In the genomic region with DNA sequence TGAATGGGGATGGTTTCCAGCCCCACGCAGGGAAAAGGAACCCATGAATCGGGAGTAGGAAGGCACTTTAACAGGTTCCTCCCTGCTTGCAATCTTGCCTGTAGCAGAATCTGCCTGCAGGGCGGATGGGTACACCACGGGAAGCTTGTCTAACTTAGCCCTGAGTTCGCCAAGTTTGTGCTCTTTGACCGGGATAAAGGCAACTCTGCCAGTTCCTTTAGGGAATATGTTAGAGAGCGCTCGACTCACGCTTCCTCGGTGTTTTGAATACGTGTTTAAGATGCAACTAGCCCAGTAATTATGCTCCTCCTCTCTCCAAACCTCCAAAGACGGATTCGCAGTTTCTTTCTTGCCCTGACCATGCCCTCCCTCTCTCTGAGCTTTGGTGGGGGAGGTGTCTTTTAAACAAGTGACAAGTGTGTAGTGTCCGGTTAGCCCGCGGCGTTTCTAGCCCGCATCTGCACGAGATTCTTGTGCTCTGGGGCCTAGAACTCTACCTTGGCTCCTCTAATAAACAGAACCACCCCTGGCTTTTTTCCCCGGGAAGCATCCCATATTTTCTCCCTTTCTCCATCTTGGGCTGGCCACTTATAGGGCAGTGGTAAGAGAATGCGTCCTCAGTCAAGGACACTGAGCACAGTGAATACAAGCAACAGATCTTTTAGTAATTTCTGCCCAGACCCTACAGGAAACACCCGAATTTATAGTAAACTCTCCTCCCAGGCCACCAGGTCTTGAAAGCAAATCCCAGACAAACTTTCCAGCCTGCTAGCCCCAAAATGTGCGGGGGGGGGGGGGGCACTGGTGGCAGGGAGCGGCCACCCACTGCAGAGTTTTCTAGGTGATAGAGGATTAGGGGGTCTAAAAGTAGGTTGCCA, we compare ENCODE assay signal across 11 mouse cellular contexts. TPM values are rescaled to one million over a fixed set of nuclear protein-coding genes. Genes with fewer than 3 reads are reported as not detected.
DNase-seq lines count a peak whose midpoint lies in the region; ATAC-seq and TF ChIP-seq lines count a peak whose summit lies in the region.
"Had no signal": no experiment of that assay in that cellular context is flagged by ENCODE, and none has a peak within 500 bp of the region (broad histone marks: within the 10 kb centered on the region; RNA-seq: fewer than 3 reads in every experiment).

No protein-coding gene starts in this region.

- TF ChIP-seq CTCF in kidney, postnatal 0 days (IDR thresholded peaks at IDR 0.05; ENCODE audit: low read depth): no peak

- H3K4me3 ChIP-seq in kidney, embryonic 16.5 days (ENCODE audit: low read length): peak overlapping the region; percentile 68
- H3K4me3 ChIP-seq in embryonic facial prominence, embryonic 11.5 days (ENCODE audit: low read depth, low read length): peak overlapping the region; percentile 58
- H3K4me3 ChIP-seq in kidney, postnatal 0 days (replicated peaks; ENCODE audit: low read depth, low read length): peak overlapping the region; percentile 54
- H3K4me3 ChIP-seq in stomach, embryonic 15.5 days (replicated peaks): peak overlapping the region; percentile 60
- H3K4me3 ChIP-seq: erythroblast, embryonic 14.5 days had no signal

- H3K9ac ChIP-seq in kidney, embryonic 16.5 days (replicated peaks; ENCODE audit: low read length): peak overlapping the region; percentile 77
- 0 out of 2 replicates have a peak overlapping the region, but pooled peaks have one; percentile 22 for H3K9ac ChIP-seq in embryonic facial prominence, embryonic 11.5 days (replicated peaks; ENCODE audit: low read length)
- peak overlapping the region; percentile 74 for H3K9ac ChIP-seq in kidney, postnatal 0 days (ENCODE audit: low read depth, low read length)
- no peak overlapping the region for H3K9ac ChIP-seq in stomach, embryonic 15.5 days
- H3K9ac ChIP-seq: liver, embryonic 13.5 days had no signal

- peak overlapping the region; percentile 89 for H3K27ac ChIP-seq in kidney, embryonic 16.5 days (ENCODE audit: low read length)
- no peak overlapping the region for H3K27ac ChIP-seq in embryonic facial prominence, embryonic 11.5 days (replicated peaks; ENCODE audit: low read depth, low read length)
- peak overlapping the region; percentile 80 for H3K27ac ChIP-seq in kidney, postnatal 0 days
- H3K27ac ChIP-seq in stomach, embryonic 15.5 days: peak overlapping the region; percentile 75; the same call in 1 of the 2 replicates
- H3K27ac ChIP-seq: liver, embryonic 13.5 days had no signal

- H3K36me3 ChIP-seq in kidney, embryonic 16.5 days (ENCODE audit: insufficient read depth, low read length): no peaks in the 10 kb centered on the region
- H3K36me3 ChIP-seq in embryonic facial prominence, embryonic 11.5 days (replicated peaks; ENCODE audit: control insufficient read depth, insufficient read depth, low read depth, low read length): no peaks in the 10 kb centered on the region
- no peaks in the 10 kb centered on the region for H3K36me3 ChIP-seq in kidney, postnatal 0 days (ENCODE audit: insufficient read depth, low read length)
- no peaks in the 10 kb centered on the region for H3K36me3 ChIP-seq in stomach, embryonic 15.5 days
- H3K36me3 ChIP-seq: liver, embryonic 13.5 days had no signal

- H3K4me2 ChIP-seq in kidney, embryonic 16.5 days (replicated peaks; ENCODE audit: low read depth, low read length): peak overlapping the region; percentile 91
- H3K4me2 ChIP-seq in embryonic facial prominence, embryonic 11.5 days (ENCODE audit: low read depth, low read length): peak overlapping the region; percentile 97; the same call in 1 of the 2 replicates
- peak overlapping the region; percentile 90 for H3K4me2 ChIP-seq in kidney, postnatal 0 days (ENCODE audit: low read length)
- peak overlapping the region; percentile 95 for H3K4me2 ChIP-seq in stomach, embryonic 15.5 days

- 4% methylated on average over 24 of the region's 24 CpGs for WGBS in kidney, embryonic 16.5 days
- WGBS in embryonic facial prominence, embryonic 11.5 days: 1% methylated on average over 24 of the region's 24 CpGs
- 11% methylated on average over 24 of the region's 24 CpGs for WGBS in kidney, postnatal 0 days
- 11% methylated on average over 24 of the region's 24 CpGs for WGBS in stomach, embryonic 15.5 days

- peaks cover 21% of the 10 kb centered on the region for H3K4me1 ChIP-seq in kidney, embryonic 16.5 days (ENCODE audit: insufficient read depth, low read length)
- peaks cover 3% of the 10 kb centered on the region for H3K4me1 ChIP-seq in embryonic facial prominence, embryonic 11.5 days (ENCODE audit: control insufficient read depth, insufficient read depth, low read length)
- H3K4me1 ChIP-seq in kidney, postnatal 0 days (replicated peaks; ENCODE audit: insufficient read depth, low read length): peaks cover 17% of the 10 kb centered on the region; the same call in 1 of the 2 replicates
- H3K4me1 ChIP-seq in stomach, embryonic 15.5 days: peaks cover 9% of the 10 kb centered on the region

- H3K27me3 ChIP-seq in kidney, embryonic 16.5 days (ENCODE audit: insufficient read depth, low read length): peaks cover 59% of the 10 kb centered on the region
- peaks cover 76% of the 10 kb centered on the region for H3K27me3 ChIP-seq in embryonic facial prominence, embryonic 11.5 days (ENCODE audit: control insufficient read depth, insufficient read depth, low read length)
- H3K27me3 ChIP-seq in kidney, postnatal 0 days (ENCODE audit: insufficient read depth, low read length): peaks cover 19% of the 10 kb centered on the region
- H3K27me3 ChIP-seq in stomach, embryonic 15.5 days (replicated peaks): peaks cover 53% of the 10 kb centered on the region
- H3K27me3 ChIP-seq: Patski had no signal

- ATAC-seq in kidney, embryonic 16.5 days (ENCODE audit: low FRiP score, low TSS enrichment): no peak
- no peak for ATAC-seq in embryonic facial prominence, embryonic 11.5 days (replicated peaks; ENCODE audit: insufficient number of reproducible peaks, low FRiP score, low TSS enrichment, low read depth)
- no peak for ATAC-seq in kidney, postnatal 0 days (replicated peaks; ENCODE audit: low FRiP score, low read depth)
- no peak for ATAC-seq in stomach, embryonic 15.5 days (ENCODE audit: insufficient read depth, low FRiP score, low read depth)

- DNase-seq in kidney, postnatal 25 days: no peak
- DNase-seq in embryonic facial prominence, embryonic 11.5 days (ENCODE audit: low spot score): peak; percentile 26
- DNase-seq in kidney, postnatal 0 days (ENCODE audit: low spot score): peak; percentile 62
- no peak for DNase-seq in adrenal gland, postnatal 25 days
- no peak for DNase-seq in frontal cortex, postnatal 14 days (ENCODE audit: low spot score in 2 of 2)
- no peak for DNase-seq in spleen, adult 18-20 months
- DNase-seq: liver, embryonic 13.5 days had no signal

- no peaks in the 10 kb centered on the region for H3K9me3 ChIP-seq in kidney, embryonic 16.5 days (ENCODE audit: low read length)
- H3K9me3 ChIP-seq in embryonic facial prominence, embryonic 11.5 days (replicated peaks; ENCODE audit: control insufficient read depth, low read length): no peaks in the 10 kb centered on the region
- H3K9me3 ChIP-seq in kidney, postnatal 0 days (replicated peaks; ENCODE audit: low read length): no peaks in the 10 kb centered on the region
- H3K9me3 ChIP-seq in stomach, embryonic 15.5 days: no peaks in the 10 kb centered on the region
- H3K9me3 ChIP-seq: liver, embryonic 13.5 days had no signal

RNA-seq across cellular contexts. Expression of a gene that starts 1.4 kb away (rescaled TPM):
- polyA plus RNA-seq in kidney, embryonic 16.5 days (2015; fragmentation: Nextera tagmentation; extraction: Ambion mirVana): 6.8 and 8.7 TPM in 2 replicates
- 0.70 and 1.1 TPM in 2 replicates for polyA plus RNA-seq in embryonic facial prominence, embryonic 11.5 days (2014; fragmentation: Nextera tagmentation; extraction: Ambion mirVana)
- polyA plus RNA-seq in kidney, postnatal 0 days (2015; fragmentation: Nextera tagmentation; extraction: Ambion mirVana): 5.2 and 5.8 TPM in 2 replicates
- polyA plus RNA-seq in stomach, embryonic 15.5 days (2015; fragmentation: Nextera tagmentation; extraction: Ambion mirVana): 1.8 and 2.7 TPM in 2 replicates
- 0.24 TPM in 1 of 2 replicates, not detected in the other for total RNA-seq in adrenal gland, postnatal 25 days (2021)
- polyA plus RNA-seq: erythroblast, embryonic 14.5 days; liver, embryonic 13.5 days had no signal

Comparison
In these comparisons a context has a peak if more than half of its experiments do, and no peak if none do; other contexts are left out.
1. DNase-seq: peak in embryonic facial prominence, embryonic 11.5 days (single experiment) and kidney, postnatal 0 days (single experiment); none in kidney, postnatal 25 days (0 of 2), adrenal gland, postnatal 25 days (single experiment), frontal cortex, postnatal 14 days (0 of 2) and spleen, adult 18-20 months (0 of 2).
2. Peak in every context shown above with its lines, with median percentiles within 50 percentile points of each other: H3K4me2 ChIP-seq and H3K4me3 ChIP-seq.